Mouse (Mus musculus): Measurements from ENCODE around the gene 4930568D16Rik. TPM values are rescaled to one million over a fixed set of nuclear protein-coding genes. Genes with fewer than 3 reads are reported as not detected.

Gene 4930568D16Rik
- polyA plus RNA-seq (2017; shearing (Covaris generic)), result not detected

- ATAC-seq, result no peak
Observed at GRCm38 (mm10) chr2:35367629-35368028, at the start of gene 4930568D16Rik. TSS of gene 4930568D16Rik (minus strand) at chr2:35367729.

DNA sequence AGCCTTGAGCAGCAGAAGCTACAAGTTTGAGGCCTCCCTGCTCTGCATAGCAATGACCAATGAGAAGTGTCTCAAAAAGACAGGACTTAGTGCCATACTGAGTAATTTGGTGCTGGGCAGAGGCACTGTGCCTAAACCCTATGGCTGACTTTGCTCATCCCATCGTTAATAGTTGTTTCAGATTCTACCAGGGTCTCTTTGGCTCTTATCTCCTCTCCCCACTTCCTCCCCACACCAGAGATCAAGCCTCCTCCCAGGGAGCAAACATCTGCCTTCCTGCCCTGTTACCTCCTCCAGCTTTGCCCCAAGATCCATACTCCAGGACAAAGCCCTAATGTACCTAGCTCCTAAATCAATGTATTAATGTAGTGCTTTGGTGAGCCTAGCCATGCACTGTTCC, 49.7 kb upstream of the 4930568D16Rik start:
- no peak for ATAC-seq

- ATAC-seq, result no peak
Observed at GRCm38 (mm10) chr2:35416473-35416872, 48.9 kb upstream of the 4930568D16Rik start.

GRCm38 (mm10) chr2:35412810-35413209, 45.3 kb upstream of the 4930568D16Rik start:
- ATAC-seq, result peak; percentile 22

DNA sequence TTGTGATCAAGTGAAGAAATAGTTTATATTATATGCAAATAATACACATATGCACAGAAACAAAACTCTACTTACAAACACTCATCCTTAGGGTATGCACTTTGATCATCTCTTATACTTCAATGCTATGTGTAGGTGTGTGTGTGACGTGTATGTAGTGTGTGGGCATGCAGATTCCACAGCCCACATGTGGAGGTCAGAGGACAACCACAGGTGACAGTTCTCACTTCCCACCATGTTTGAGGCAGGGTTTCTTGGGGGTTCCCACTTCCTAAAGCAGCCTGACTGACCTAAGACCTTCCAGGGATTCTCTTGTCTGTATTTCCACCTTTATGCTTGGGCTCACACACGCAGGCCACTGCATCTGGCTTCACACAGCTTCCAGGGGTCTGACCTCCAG, 44.7 kb upstream of the 4930568D16Rik start:
- ATAC-seq, result peak; percentile 35

- ATAC-seq, result peak; percentile 44
Observed at GRCm38 (mm10) chr2:35411640-35412190, 44.2 kb upstream of the 4930568D16Rik start.

DNA sequence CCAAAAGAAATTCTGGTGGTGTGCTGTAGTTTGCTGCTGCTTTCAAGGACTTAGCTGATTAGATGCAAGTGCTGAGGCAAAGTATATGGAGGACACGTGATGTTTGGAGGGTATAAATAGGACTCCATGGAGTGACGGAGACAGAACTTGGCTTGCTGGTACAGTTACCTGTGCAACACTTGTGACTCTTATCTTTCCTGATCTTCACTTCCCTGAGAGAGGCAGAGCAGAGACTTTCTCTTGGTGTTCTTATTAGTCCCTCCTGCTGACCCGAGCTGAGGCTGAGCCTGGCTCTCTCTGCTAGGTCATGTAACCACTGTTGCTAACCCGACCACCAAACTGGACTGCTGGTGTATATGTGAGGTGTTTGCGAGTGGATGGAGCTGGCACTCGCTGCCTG, 41.9 kb upstream of the 4930568D16Rik start:
- no peak for ATAC-seq

- peak; percentile 12 for ATAC-seq
Observed at GRCm38 (mm10) chr2:35408409-35409110, 41.0 kb upstream of the 4930568D16Rik start.

GRCm38 (mm10) chr2:35407878-35408277, 40.3 kb upstream of the 4930568D16Rik start:
- ATAC-seq, result no peak

DNA sequence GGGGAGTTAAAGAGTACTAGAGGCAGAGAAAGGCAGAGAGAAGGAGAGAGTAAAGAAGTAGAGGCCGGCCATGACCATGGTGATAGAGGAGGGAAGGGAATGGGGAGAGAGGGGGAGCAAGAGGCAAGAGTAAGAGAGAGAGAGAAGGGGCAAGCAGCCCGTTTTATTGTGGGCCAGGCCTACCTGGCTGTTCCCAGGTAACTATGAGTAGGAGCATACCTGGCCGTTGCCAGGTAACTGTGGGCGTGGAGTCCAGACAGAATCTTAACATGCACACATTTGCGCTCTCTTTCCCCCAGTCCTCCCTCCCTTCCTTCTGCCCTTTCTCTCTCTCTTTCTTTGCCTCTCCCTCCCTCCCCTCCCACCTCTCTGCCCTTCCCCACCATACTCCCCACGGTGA, 39.7 kb upstream of the 4930568D16Rik start:
- no peak for ATAC-seq

GRCm38 (mm10) chr2:35406611-35407010, 39.1 kb upstream of the 4930568D16Rik start:
- no peak for ATAC-seq

DNA sequence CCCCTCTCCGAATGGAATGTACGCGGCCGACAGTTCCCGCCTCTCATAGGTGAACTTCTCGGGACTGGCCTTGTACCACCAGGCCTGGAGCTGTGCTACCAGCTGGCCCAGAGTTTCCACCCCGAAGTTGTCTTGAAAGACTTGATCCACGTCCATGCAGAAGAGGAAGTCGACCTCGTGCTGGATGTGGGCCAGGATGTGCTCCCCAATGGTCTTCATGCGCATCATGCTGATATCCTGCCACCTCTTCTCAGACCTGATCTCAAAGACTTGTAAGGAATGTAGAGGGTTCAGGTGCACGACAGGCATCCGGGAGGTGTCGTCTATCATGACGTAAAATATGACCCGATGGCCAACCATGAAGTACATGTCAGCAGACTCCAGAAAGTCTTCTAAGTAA, 34.9 kb upstream of the 4930568D16Rik start:
- ATAC-seq, result no peak

- ATAC-seq, result no peak
Observed at GRCm38 (mm10) chr2:35400739-35401138, 33.2 kb upstream of the 4930568D16Rik start.

GRCm38 (mm10) chr2:35398184-35398828, 30.8 kb upstream of the 4930568D16Rik start:
- ATAC-seq, result no peak

- peak; percentile 85 for ATAC-seq
Observed at GRCm38 (mm10) chr2:35397590-35398173, 30.2 kb upstream of the 4930568D16Rik start.

GRCm38 (mm10) chr2:35397096-35397495, 29.6 kb upstream of the 4930568D16Rik start, which contains the start of gene 4930402F06Rik:
TSS of gene 4930402F06Rik (minus strand) at chr2:35397175.
- no peak for ATAC-seq

- ATAC-seq, result no peak
Observed at GRCm38 (mm10) chr2:35385441-35385871, 17.9 kb upstream of the 4930568D16Rik start.

DNA sequence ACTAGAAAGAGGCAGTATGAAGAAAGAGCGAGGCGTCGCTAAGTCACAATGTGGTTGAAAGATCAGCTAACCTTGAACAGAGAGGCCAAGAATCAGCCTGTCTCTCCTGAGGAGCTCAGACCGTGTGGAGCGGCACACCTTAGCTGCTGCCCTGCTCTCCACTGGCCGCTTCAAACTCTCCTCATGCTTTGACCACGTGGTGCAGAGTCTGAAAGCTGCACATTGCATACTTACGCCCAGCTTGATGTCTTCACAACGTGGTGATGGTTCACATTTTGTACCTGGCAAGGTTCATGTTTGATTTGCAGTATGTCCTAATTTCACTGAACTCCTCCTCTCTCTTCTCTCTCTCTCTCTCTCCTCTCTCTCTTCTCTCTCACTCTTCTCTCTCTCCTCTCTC, 11.8 kb upstream of the 4930568D16Rik start:
- ATAC-seq, result no peak

- no peak for ATAC-seq
Observed at GRCm38 (mm10) chr2:35377600-35377999, 10.1 kb upstream of the 4930568D16Rik start.

GRCm38 (mm10) chr2:35373003-35373402, 5.5 kb upstream of the 4930568D16Rik start:
- no peak for ATAC-seq

DNA sequence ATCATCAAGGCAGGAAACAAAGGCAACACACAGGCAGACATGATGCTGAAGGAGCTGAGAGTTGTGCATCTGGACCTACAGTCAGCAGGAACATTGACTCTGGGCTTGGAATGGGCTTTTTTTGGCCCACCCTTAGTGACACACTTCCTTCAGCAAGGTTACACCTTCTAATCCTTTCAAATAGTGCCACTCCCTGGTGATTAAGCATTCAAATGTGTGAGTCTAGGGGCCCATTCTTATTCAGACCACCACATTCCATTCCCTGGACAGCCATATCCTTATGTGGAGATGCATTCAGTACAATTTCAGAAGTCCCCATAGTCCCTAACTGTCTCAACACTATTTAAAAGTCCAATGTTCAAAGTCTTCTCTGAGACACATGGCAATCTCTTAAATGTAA, 3.2 kb upstream of the 4930568D16Rik start:
- no peak for ATAC-seq

DNA sequence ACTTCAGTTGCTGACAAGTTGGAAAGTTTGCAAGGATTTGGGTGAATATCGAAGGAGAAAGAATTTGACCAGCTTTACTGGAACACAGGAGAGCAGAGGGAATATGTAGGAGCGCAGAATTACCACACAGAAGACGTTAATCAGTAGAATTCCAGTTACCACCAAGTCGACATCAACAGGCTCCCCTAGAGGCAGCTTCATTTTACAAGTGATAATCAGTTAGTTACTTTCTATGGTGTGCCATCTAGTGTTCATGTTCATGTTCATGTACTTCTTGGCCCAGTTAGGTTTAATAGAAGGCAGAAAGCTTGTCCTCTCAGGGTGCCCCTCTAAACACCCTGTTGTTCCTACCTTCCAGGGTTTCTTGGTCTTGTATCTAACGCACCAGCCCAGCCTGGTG, 18.3 kb downstream of the 4930568D16Rik start:
- ATAC-seq, result peak; percentile 52

GRCm38 (mm10) chr2:35345984-35346383, 21.5 kb downstream of the 4930568D16Rik start:
- ATAC-seq, result no peak

Measured in inflammation-experienced regulatory T-cells, adult 6 months (primary cell).